In the genomic region with DNA sequence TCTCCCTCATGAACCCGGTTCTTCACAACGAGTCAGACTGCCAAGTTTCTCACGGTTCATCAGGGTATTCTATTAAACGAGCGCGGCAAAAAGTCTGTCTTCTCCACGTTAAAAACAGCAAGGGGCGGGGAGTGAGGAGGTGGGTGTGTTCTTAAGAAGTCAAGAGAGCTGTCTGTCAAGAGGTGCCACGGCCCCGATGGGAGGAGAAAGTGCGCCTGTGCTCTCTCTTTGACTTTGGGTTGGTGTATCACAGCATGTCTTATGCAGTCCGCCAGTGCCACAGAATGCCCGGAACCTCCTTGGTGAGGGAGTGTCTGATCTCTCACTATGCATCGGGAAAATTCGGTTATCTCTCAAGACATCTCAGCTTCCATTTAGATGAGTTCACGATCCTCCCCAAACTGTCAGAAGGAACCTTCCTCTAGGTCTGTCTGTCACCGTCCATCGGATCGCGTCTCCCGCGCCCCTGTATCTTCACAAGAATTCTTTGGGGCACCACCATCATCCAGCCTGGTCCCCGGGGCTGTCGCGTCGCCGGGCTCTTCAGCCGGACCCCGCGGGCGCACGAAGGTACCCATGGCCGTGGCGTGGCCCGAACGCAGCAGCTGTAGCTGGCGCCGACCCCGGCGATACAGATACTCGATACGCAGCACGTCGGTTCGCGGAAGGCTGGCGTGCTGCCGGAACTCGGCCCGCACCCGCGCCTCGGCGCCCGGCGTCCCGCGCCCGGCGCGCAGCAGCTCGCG, we compare ENCODE assay signal across 8 mouse cellular contexts. TPM values are rescaled to one million over a fixed set of nuclear protein-coding genes. Genes with fewer than 3 reads are reported as not detected.
DNase-seq lines count a peak whose midpoint lies in the region; ATAC-seq and TF ChIP-seq lines count a peak whose summit lies in the region.

E130208F15Rik (plus strand) TSS at position 202 of the 746 bp plus-strand sequence.

- TF ChIP-seq CTCF in Patski (IDR thresholded peaks at IDR 0.05) = no peak

- H3K27me3 ChIP-seq in Patski = no peaks in the 10 kb centered on the region
- H3K27me3 ChIP-seq in hindbrain, embryonic 11.5 days (ENCODE audit: control insufficient read depth, insufficient read depth, low read length) = no peaks in the 10 kb centered on the region

- DNase-seq in Patski (ENCODE audit: low read depth, low spot score) = no peak
- peak; percentile 69 for DNase-seq in cerebellum, adult 8-10 months
- peak; percentile 58 for DNase-seq in hindbrain, embryonic 11.5 days (ENCODE audit: low spot score)
- peak; percentile 55 for DNase-seq in left cerebral cortex, adult 11 months (ENCODE audit: low spot score)
- DNase-seq in lung, postnatal 36 days = peak; percentile 89
- DNase-seq in right cerebral cortex, adult 2 months (ENCODE audit: low spot score in 2 of 2) = peak; percentile 75 to 80
- DNase-seq in urinary bladder, postnatal 36 days (ENCODE audit: low spot score in 2 of 2) = peak; percentile 51 to 79

- POLR2A ChIA-PET in Patski (lab: Charles Lee) = interaction anchor here (0.6 to 1.5 kb wide), 3 partner anchors 8 to 14 kb away, joined by 3 to 5 read pairs (median 3); no protein-coding TSS in a partner anchor

- H3K36me3 ChIP-seq in hindbrain, embryonic 11.5 days (ENCODE audit: control insufficient read depth, insufficient read depth, low read length) = no peaks in the 10 kb centered on the region

- H3K4me2 ChIP-seq in hindbrain, embryonic 11.5 days (replicated peaks; ENCODE audit: low read depth, low read length) = peak within 1 kb of the TSS; percentile 84

- H3K9me3 ChIP-seq in hindbrain, embryonic 11.5 days (ENCODE audit: control insufficient read depth, low read length) = no peaks in the 10 kb centered on the region

- WGBS in hindbrain, embryonic 11.5 days = under 1% methylated on average over 56 of the region's 63 CpGs

- peak; percentile 69 for ATAC-seq in Patski
- peak; percentile 58 for ATAC-seq in frontal cortex, adult (ENCODE audit: low TSS enrichment)
- peak; percentile 78 for ATAC-seq in hindbrain, embryonic 11.5 days (ENCODE audit: low FRiP score)

- peak within 1 kb of the TSS; percentile 87 for H3K4me3 ChIP-seq in hindbrain, embryonic 11.5 days (ENCODE audit: low read depth, low read length)

- peak within 1 kb of the TSS; percentile 67 for H3K27ac ChIP-seq in hindbrain, embryonic 11.5 days (ENCODE audit: low read depth, low read length)

- CTCF ChIA-PET in Patski (lab: Charles Lee) = interaction anchor here (1.1 to 2.0 kb wide), 3 partner anchors 11 to 14 kb away, joined by 4 to 7 read pairs (median 4); no protein-coding TSS in a partner anchor

- no peaks in the 10 kb centered on the region for H3K4me1 ChIP-seq in hindbrain, embryonic 11.5 days (replicated peaks; ENCODE audit: control insufficient read depth, insufficient read depth, low read length)

- H3K9ac ChIP-seq in hindbrain, embryonic 11.5 days (ENCODE audit: low read depth, low read length) = peak within 1 kb of the TSS; percentile 91

- in situ Hi-C loops in Patski (cut with MboI; ENCODE audit: low pct_unique_long_range_greater_than_20kb) = no loop called here

RNA-seq across cellular contexts. Expression of gene E130208F15Rik, which starts in this region (rescaled TPM):
- 3.3 TPM for polyA plus RNA-seq in Patski (2021)
- 1.4 and 3.3 TPM in 2 replicates for polyA plus RNA-seq in hindbrain, embryonic 11.5 days (2014; fragmentation: Nextera tagmentation; extraction: Ambion mirVana)
